Mouse (Mus musculus) common myeloid progenitor, adult 5-6 weeks (primary cell): Measurements from ENCODE around the gene 4933428G20Rik. TPM values are rescaled to one million over a fixed set of nuclear protein-coding genes. Genes with fewer than 3 reads are reported as not detected.

ENCODE experiments used
- ATAC-seq: replicated peaks from 2 replicates; pipeline ENCODE4 v1.8.0; 2016; ENCODE audit warnings: low read depth, mild to moderate bottlenecking, moderate TSS enrichment, inconsistent platforms; ENCODE audit not compliant: poor library complexity, severe bottlenecking
- total RNA-seq: library from RNA; stranded (forward); fragments of 200-1000, 187-1606 nt; gene quantifications from 2 replicates; pipeline ENCODE4 v1.2.3, GENCODE M21; 2017

Gene 4933428G20Rik
- total RNA-seq, 1 experiment from 2014 or later: not detected

DNA sequence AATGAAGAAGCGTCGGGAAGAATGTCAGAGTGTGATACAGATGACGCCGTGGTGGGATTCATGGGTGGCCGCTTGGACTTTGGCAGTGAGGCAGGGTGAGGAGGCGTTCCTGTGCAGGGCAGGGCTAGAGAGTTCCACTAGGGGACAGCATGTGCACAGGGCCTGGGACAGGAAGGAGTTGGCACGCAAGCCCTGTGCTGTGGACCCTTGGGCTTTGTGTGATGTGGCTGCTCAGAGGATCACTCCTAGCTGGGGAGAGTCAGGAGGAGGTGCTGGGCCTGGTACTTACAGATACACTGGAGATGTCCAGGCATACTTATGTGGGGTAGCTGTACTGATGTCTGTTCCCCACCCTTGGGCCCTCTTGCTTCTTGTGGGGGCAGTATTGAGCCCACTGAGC lies 30.3 kb downstream of the 4933428G20Rik start:
- no peak for ATAC-seq

DNA sequence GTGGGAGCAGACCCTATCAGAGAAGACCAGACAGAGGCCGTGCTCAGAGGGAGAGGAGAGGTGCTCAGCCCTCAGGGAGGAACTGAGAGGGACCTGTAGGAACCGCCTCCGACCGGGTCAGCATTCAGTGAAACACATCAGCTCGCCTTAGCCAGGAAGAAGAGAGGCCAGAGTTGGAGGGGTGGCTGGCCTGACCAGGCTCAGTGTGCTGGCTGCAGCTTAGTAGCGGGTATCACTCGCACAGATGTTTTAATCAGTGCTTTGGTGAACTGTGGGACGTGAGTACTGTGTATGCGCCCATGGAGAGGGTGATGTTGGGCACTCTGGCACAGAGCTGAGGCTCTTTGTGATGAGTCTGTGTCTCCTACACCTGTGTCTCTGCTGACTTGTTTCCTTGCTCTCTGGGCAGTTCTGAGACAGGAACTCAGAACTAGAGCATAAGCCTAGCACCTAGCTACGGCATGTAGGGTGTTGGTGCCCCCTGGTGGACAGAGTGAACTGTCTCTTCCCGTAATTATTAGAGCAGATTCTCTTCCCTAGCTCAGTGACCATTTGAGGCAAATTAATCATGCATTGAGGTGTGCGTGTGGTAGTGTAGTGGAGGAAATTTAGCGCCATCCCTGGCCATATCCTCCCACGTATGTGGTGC lies 31.4 kb downstream of the 4933428G20Rik start:
- peak; percentile 87 for ATAC-seq

DNA sequence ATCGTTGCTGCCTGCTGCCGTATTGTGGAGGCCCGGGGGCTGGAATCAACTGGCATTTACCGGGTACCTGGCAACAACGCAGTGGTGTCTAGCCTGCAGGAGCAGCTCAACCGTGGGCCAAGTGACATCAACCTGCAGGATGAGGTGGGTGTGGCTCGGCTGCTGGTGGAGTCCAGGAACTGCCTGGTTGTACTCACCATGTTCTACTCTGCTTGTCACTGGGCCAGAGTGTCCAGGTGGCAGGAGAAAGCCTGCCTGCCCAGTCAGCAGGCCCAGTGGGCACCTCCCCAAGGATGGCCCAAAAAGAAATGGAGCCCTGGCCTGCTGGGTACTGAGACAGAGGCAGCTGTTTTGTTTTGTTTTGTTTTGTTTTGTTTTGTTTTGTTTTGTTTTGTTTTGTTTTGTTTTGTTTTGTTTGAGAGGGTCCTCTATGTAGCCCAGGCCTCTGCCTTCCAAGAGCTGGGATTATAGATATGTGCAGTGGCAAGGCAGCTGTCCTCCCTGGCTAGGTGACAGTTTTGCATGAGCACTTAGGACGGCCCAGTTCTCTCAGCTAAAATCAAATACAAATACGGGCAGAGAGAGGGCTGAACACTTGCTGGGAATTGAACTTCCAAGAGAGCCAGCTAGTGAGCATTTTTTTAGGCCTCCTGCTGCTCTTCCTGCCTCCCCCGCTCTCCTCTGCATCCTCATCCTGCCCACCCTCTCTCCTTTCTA lies 33.5 kb downstream of the 4933428G20Rik start:
- ATAC-seq: no peak

DNA sequence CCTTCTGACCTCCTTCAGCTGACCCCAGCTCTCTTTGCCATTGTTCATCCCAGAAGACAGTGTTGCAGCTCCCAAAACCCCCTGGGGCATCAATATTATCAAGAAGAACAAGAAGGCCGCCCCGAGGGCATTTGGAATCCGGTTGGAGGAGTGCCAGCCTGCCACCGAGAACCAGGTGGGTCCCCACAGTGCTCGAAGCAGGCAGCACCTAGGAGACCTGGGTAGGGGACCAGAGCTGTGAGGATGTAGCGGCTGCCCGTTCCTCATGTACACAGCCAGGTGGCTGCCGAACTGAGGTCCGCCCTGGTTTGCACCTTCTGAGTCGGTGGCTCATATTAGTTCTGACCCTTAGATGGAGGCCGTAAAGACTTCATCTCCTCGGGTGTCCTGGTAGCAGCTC lies 34.2 kb downstream of the 4933428G20Rik start:
- no peak for ATAC-seq

DNA sequence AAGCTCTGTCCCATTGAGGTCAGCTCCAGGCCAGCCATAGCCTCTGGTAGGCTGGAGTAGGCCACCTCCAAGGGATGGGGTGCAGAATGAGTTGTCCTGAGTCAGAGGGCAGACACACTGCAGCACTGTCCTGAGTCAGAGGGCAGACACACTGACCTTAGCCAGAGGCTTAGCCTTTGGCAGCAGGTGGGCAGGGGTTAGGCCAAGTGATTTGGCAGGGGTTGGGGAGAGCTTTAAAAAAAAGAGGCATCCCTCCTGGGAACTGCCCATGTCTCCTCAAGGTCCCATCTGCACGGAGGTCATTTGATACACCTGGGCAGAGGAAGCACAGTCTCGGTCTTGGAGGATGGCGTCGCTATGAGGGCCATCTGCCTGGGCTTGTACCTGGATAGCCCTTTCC lies 36.1 kb downstream of the 4933428G20Rik start:
- ATAC-seq: no peak

DNA sequence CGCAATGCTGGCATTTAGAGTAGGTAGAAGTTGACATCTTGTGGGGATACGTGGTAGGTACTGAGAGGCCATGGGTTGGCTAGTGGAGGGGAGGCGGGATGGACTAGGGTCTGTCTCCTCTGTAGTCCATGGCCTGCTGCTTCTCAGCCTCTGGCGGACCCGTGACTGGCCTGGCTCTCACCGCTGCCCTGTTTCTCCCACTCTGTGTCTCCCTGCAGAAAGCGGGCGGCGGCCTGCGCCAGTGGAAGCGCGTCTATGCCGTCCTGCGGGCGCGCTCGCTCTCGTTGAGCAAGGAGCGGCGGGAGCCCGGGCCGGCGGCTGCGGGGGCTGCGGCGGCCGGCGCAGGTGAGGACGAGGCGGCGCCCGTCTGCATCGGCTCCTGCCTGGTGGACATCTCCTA lies 37.0 kb downstream of the 4933428G20Rik start:
- no peak for ATAC-seq

DNA sequence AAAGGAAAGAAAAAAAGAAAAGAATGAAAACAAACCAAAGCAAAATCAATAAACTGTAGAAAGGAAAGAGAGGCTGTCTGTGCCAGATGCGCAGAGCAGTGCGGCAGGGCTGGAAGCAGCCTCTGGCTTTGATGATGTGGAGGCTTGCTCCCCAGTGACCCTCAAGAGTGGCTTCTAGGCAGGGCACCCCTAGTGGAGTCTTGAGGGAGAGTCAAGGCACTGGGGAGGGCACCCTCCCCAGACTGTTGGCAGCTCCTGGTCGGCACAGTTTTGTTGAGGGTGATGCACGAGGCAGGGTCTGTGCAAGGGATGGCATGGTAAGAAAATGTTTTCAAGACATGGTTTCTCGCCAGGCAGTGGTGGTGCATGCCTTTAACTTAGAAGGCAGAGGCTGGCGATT lies 37.6 kb downstream of the 4933428G20Rik start:
- ATAC-seq: no peak

DNA sequence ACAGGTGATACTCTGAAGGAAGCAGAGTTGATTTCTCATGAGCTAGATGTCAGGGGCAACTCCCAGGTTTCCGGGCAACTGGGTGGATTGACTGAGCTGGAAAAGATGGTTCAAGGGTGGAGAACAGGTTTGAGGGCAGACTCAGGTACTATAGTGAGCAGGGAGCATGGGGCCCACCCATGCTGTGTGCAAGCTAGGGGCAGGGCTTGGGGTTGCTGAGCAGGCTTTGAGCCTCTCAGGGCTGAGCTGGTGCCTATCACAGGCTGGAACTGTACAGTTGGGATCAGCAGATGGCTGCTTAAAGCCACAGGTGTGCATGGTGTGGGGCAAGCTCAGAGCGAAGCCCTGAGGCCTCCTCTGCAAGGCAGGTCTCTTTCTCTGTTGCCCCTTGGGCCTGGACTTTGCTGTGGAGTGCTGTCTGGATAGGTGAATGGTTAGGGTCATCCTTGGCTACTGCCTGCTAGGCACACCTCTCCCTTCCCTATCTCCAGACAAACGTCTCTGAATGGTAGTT lies 38.8 kb downstream of the 4933428G20Rik start:
- no peak for ATAC-seq

DNA sequence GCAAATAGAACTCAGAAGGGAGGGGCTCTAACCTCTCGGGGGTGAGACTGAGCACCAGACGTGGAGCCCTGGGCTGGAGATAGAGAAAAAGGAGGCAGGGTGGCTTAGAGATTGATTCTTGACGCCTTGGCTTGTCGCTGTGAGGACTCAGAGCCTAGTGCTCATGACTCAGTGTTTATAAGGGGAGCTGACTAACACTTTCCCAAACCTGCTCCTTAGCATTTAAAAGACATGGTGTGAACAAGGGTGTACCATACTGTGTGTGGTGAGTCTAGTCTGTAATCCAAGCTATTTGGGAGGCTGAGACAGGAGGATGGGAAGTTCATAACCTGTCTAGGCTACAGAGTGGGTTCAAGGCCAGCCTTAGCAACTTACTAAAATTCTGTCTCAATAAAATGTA lies 43.0 kb downstream of the 4933428G20Rik start:
- no peak for ATAC-seq

DNA sequence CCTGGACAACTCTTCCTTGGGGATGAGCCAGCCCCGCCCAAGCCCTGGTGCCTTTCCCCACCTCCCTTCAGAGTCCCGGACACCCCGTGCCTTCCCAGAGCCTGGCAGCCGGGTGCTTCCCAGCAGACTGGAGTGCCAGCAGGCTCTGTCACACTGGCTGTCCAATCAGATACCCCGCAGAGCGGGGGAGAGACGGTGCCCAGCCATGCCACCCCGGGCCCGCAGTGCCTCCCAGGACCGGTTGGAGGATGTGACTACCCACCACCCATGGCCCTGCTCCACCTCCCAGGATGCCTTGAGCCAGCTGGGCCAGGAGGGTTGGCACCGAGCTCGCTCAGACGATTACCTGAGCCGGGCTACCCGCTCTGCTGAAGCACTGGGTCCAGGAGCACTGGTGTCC lies 48.5 kb downstream of the 4933428G20Rik start:
- no peak for ATAC-seq

DNA sequence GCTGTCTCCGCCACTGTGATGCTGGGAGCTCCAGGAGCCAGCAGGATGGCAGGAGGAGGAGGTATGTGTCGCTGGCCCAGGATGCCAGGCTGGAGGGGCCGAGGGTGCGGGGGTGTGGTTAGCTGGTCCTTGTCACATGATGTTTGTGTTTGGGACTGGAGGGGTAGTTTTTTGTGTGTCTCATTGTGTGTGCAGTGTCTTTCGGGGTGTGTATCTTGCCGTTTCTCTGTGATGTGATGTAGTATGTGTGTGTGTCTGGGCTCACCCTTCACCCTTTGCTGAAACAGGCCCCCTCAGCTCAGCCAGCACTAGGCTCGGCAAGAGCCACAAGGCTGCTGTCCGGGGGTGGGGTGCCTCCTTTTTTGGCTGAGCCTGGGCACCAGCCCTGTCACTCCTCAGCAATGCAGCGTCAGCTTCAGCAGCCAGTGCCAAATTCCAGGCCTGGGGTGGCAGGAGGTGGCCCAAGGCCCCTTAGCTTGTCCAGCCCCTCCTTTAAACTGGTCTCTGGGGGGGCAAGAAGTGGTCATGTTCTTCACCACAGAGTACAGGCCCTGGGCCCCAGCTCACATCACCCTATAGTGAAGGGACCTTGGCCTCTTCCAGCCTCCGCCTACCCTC lies 49.7 kb downstream of the 4933428G20Rik start:
- ATAC-seq: no peak

DNA sequence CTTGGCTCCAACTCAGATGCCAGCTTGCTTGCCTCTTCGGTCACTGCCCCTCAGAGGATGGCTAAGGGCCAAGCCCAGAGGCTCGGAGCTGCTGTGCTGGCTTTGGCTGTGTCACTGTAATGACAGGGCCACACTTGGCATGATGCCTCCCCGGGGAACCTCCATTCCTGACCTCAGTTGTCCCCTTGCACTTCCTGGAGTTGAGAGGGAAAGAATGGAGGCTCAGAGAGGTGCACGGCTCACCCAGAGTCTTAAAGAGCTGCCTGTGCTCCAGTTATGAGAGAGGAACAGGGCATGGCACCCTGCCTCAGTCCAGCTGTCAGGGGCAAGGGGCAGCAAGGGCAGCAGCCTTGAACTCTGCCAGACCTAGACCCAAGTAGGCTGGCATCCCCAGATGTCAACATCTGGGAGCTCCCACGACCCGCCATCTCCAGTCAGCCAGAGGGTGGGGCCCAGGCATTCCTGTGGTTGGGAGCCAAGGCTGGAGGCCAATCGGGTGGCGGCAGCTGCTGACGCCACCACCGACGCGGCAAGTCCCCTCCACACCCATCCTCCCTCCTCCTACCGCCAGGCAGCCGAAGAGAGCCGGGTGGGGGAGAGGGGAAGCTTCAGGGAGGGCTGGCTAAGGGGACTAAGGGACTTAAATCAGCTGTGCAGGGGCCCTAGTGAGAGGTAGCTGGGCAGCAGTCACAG lies 50.4 kb downstream of the 4933428G20Rik start:
- ATAC-seq: peak; percentile 60

DNA sequence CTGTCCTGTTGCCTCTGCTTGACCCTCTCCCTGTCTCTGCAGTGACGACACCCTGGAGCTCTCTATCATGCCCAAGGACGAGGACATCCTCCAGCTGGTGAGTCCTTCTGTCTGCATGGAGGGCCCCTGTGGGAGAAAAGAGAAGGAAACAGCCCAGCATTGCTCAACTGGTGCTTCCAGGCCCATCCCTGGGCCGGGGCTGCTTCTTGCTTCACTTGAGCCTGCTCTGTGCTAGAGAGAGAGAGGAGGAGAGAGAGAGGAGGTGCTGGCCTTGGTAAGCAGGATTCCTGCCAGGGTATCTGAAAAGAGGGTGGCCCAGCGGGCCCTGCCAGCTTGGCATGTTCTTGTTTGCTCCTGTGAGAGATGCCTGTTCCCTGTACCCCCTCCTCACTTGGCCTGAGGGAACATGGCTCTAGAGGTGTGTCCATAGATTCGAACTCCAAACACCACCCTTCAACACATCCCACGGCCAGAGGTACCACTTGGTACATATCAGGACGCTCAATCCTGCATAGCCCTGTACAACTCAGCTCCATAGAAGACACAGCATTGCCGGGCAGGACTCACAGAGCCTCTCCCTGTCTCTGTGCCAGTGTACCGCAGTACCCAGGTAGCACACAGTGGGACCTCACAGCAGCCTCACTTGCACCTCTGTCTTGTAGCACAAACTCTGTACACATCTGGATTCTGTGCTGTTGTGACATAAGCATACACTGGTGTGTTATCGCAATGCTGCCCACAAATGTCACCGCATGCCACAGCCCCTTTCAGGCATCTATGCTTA lies 51.3 kb downstream of the 4933428G20Rik start:
- ATAC-seq: no peak

DNA sequence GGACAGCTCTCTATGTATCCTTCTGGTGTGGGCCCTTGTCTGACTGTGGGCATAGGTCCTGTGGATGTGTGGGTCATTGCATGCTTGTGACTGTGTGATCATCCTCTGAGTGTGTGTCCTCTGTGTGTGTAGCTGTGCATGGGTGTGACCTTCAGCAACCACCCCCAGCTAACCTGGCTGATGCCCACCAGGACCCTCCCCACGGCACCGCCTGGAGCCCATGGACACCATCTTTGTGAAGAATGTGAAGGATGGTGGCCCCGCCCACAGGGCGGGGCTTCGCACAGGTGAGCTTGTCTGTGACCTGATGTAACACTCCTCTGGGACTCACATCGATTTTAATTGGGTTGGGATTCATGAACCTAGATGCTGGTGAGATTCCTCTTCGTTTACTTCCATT lies 52.2 kb downstream of the 4933428G20Rik start:
- no peak for ATAC-seq

DNA sequence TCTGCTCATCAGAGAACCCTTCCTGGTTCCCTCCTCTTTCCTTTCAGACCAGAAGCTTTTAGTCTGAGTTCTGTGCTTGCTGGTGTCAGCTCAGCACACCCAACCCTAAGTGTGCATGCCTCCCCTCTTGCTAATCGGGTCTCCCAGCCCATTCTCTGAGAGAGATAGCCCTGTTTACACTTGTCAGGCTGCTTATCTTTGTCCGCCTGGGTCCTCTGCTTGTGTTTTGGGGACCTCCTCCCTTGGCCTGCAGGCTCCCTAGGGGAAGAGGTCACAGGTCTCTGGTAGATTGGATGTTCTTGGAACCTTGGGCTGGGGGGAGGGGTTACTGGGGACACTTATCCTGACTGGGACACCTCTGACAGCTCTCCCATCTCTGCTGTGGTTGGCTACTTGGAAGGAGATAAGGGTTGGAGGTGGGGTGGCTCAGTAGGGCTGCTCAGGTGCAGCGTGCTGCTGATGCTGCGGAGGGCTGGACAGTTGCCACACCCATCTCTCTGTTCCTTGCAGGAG lies 54.1 kb downstream of the 4933428G20Rik start:
- ATAC-seq: peak; percentile 42

DNA sequence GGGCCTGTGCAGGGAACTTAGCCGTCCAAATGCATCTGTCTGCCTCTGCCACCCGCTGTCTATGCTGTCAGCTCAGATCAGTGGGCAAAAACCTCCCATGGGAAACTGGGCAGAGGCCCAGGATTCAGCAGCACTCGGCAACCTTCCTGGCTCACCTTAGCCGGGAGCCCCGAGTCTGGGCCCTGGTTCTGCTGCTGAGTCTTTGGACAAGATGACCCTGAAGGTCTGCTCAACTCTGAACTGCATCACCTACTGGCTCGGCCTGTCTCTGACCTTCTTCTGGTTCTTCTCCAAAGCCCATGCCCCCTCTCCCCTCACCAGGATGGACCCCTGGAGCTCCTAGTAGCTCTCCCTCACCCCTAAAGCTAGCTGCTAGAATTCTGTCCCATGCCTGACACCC lies 54.5 kb downstream of the 4933428G20Rik start:
- ATAC-seq: no peak

DNA sequence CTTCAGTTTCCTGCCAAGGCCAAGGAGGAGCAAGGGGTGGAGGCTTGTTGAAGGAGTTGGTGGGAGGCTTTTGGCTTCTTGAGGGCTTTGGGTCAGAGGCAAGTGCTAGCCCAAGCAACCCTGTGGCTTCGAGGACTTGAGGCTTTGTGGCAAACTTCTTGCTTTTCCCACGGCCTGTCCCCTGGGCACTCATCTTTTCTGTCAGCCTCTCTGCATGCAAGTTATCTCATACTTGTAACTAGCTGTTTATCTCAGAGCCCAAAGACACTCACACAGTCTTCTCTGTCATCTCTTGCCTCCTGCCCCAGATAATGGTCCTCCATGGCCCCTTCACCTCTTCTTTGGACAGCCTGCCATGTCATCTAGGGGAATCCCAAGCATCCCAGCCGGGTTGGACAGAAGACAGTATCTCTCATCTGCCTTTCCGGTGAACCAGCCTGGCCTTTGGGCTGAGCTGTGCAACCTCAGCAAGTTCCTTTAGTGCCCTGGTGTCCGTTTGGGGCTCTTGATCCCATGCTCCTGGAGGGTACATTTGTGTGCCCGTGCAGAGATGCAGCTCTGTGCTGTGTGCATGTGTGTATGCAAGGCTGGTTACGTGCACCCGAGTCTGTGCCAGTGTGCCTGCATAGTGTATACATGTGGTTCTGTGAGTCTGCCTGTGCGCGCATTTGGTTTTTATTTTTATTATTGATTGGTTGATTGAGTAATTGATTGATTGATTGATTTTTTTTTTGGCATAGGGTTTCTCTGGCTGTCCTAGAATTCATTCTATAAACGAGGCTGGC lies 57.1 kb downstream of the 4933428G20Rik start:
- ATAC-seq: no peak

DNA sequence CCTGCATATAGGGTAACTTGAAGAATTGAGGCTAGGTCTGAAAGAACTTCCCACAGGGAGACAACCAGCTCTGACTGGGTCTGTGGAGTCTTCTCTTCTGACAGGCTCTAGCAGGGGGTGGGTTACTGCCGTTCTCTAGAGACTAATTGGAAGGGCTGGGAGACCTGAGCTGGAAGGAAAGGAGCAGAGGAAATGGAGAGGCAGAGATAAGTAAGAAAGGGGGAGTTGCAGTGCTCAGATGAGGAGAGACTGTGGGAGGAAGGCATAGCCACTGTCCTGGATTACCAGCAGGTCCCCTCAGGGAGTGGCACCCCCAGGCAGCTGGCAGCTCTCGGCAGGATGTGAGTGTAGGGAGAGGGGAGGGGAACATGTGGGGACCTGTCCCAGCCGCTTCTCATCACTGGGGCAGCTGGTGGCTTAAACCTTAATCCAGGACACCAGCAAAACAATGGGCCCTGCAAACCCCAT lies 58.4 kb downstream of the 4933428G20Rik start:
- ATAC-seq: peak; percentile 46
